Mouse (Mus musculus) testis, adult 2 months (tissue): ENCODE measurements at regions not wholly inside any gene's neighbourhood (a gene's known extent, or its start where the extent isn't known, plus 50 kb on each side); places are given as distances from the start of the nearest gene placed in this dataset.
"Not testable (repeated sequence)": the region's sequence is repeated elsewhere in the genome, so short reads cannot be mapped to it uniquely, and the experiment has no call there.

ENCODE experiments used
- H3K27ac ChIP-seq: fragments of 200-500 bp; 2 replicates; pipeline ENCODE4 v1.5.1; 2012; ENCODE audit warnings: low read depth, low read length; ENCODE audit not compliant: control insufficient read depth, insufficient read depth
- H3K27me3 ChIP-seq: fragments of 200-500 bp; 2 replicates; pipeline ENCODE4 v1.6.1; 2012; ENCODE audit warnings: mild to moderate bottlenecking, low read length, moderate library complexity; ENCODE audit not compliant: control insufficient read depth, insufficient read depth
- H3K36me3 ChIP-seq: fragments of 200-500 bp; 2 replicates; pipeline ENCODE4 v1.6.1; 2012; ENCODE audit warnings: mild to moderate bottlenecking, low read length; ENCODE audit not compliant: control insufficient read depth, insufficient read depth
- H3K4me1 ChIP-seq: fragments of 200-500 bp; 2 replicates; pipeline ENCODE4 v1.6.1; 2012; ENCODE audit warnings: low read length; ENCODE audit not compliant: control insufficient read depth, insufficient read depth
- H3K4me3 ChIP-seq: fragments of 200-500 bp; 2 replicates; pipeline ENCODE4 v1.5.1; 2012; ENCODE audit warnings: low read depth, mild to moderate bottlenecking, low read length, moderate library complexity, mixed read lengths; ENCODE audit not compliant: control insufficient read depth
- CTCF ChIP-seq: fragments of 200-500 bp; IDR thresholded peaks from 2 replicates; pipeline ENCODE4 v1.5.1; 2012; ENCODE audit warnings: low read depth, mild to moderate bottlenecking, inconsistent platforms, low read length, moderate library complexity; ENCODE audit not compliant: control insufficient read depth, insufficient read depth, insufficient replicate concordance
- POLR2A ChIP-seq: fragments of 200-500 bp; IDR thresholded peaks from 2 replicates; pipeline ENCODE4 v1.6.1; 2012; ENCODE audit warnings: low read depth, mild to moderate bottlenecking, inconsistent platforms, low read length, moderate library complexity; ENCODE audit not compliant: control insufficient read depth

DNA sequence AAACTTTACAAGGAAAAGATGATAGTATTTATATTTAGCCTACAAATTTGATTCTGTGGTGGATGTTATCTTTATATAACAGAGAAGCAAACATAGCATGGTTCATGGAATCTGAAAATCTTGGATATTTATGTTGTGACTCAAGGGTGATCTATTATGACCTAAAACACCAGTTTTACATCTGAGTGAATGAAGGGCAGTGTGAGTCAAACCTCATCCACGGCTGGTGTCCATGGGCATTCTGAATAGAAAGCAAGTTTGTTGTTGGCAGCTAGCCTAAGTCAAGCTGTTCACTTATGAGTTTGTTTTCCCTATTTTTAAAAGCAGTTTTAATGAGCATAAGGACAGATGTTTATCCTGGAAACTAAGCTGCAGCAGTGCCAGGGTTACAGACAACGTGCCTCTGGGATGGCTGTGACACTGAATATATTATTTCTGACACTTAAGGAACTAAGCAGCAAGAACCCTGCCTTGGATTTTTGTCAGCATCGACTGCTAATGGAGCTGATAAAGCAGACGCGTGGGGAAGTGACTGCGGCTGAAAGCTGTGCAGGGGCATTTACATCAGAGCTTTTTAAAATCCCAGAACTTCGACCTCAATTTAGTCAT, 278.5 kb downstream of the Phf3 start:
- Histone ChIP-seq H3K27me3 (no peaks in the 10 kb centered on the region), H3K36me3 (no peaks in the 10 kb centered on the region), H3K4me1 (no peaks in the 10 kb centered on the region), H3K27ac (no peak overlapping the region), H3K4me3 (no peak overlapping the region)
- no peak for TF ChIP-seq POLR2A
- TF ChIP-seq CTCF, result no peak

DNA sequence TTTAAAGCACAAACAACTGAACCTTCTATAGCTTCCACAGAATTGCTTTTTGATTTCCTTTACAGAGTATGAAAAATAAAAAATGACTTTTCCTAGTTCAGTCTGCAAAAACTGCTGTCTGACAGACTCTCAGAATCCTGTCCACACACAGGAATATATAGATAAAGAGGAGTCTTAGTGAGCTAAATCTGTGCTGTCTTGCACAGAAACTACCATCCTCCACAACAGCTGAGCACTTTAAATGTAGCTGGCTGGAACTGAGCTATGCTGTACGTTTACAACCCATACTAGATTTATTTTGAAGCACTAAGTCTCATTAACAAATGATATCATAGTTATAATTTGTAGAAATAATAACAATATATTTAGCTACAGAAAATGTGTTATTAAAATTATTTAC, 279.7 kb downstream of the Phf3 start:
- H3K4me1 ChIP-seq, result no peaks in the 10 kb centered on the region
- no peaks in the 10 kb centered on the region for H3K27me3 ChIP-seq
- H3K36me3 ChIP-seq, result no peaks in the 10 kb centered on the region
- no peak overlapping the region for H3K27ac ChIP-seq
- no peak for TF ChIP-seq POLR2A
- no peak for TF ChIP-seq CTCF
- no peak overlapping the region for H3K4me3 ChIP-seq

DNA sequence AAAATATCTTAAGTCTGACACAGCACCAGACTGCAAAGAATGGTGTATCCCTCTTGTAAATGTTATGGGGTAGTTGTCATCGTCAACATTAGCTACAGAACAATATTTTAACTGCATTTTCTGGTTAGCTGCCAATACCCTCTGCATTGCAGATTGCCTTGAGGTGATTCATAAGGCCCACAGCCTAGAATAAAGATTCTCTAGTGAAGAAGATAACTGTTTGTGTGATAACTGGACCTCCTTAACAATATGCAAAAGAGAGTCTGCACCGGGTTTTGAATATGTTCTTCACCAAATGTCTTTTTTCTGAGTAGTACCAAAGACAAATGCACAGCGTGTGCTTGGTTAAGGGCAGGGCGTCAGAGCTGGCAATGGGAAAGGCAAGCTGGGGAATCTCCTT, 283.0 kb downstream of the Phf3 start:
- Histone ChIP-seq H3K27ac (no peak overlapping the region), H3K4me3 (no peak overlapping the region), H3K36me3 (no peaks in the 10 kb centered on the region), H3K27me3 (no peaks in the 10 kb centered on the region), H3K4me1 (no peaks in the 10 kb centered on the region)
- TF ChIP-seq POLR2A (no peak), CTCF (no peak)

DNA sequence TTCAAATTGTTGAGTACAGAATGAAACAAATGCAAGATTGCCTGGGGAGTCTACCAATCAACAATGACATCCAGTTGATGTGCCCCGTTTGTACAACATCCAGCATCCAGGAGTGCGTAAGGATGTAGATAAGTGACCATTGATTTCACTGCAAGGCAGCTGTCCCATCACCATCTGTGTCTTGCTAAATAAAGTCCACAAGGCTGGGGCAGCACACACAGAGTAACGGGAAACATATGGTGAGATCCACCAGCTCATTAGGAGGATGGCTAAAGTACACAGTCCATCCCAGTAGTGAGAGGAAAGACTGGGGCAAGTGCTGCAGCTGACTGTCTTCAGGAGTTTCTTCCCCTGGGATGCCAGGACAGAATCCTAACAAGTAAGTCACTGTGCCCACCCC, 284.8 kb downstream of the Phf3 start:
- H3K4me1 ChIP-seq, result no peaks in the 10 kb centered on the region
- H3K4me3 ChIP-seq, result no peak overlapping the region
- H3K36me3 ChIP-seq, result no peaks in the 10 kb centered on the region
- no peaks in the 10 kb centered on the region for H3K27me3 ChIP-seq
- TF ChIP-seq CTCF (no peak), POLR2A (no peak)
- no peak overlapping the region for H3K27ac ChIP-seq

DNA sequence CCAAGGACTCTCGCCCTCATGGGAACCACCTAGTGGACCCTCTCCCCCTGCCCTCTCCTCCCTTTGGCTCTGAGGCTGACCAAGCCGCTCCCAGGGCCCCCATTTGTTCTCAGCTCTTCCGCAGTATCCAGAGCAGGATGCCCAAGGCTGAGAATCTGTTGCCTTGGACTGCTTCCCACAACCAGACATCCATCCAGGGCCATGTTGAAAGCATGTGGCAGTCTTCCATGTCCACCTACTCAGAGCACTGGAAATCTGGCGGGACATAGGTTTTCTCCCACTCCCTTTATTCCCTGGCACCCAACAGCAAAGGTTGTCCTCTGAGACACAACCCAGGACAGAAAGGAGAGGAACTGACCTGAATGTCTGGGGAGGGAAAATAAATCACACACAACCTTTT, 285.4 kb downstream of the Phf3 start:
- Histone ChIP-seq H3K4me3 (no peak overlapping the region), H3K4me1 (no peaks in the 10 kb centered on the region), H3K36me3 (no peaks in the 10 kb centered on the region), H3K27me3 (no peaks in the 10 kb centered on the region), H3K27ac (no peak overlapping the region)
- no peak for TF ChIP-seq CTCF
- no peak for TF ChIP-seq POLR2A

DNA sequence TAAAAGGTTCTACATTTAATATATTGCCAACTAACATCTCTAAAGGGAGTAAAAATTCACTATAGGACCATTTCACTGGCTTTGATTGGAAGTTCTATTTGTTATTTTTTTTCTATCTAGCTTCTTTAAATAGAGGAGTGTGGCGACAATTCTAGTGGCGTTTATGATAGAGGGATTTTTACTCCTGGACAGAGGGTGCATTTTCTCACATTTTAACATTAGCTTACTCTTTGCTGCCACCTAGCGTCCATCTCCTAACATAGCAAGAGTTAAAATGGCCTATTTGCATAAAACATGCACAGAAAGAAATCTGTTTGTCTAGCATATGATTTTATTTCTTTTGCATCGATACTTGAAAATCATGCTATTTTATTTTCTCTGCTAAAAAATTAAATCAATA, 288.9 kb downstream of the Phf3 start:
- H3K27ac ChIP-seq, result no peak overlapping the region
- TF ChIP-seq CTCF (peak; percentile 37; the same call in 1 of the 2 replicates), POLR2A (no peak)
- no peaks in the 10 kb centered on the region for H3K4me1 ChIP-seq
- no peaks in the 10 kb centered on the region for H3K36me3 ChIP-seq
- no peak overlapping the region for H3K4me3 ChIP-seq
- no peaks in the 10 kb centered on the region for H3K27me3 ChIP-seq

DNA sequence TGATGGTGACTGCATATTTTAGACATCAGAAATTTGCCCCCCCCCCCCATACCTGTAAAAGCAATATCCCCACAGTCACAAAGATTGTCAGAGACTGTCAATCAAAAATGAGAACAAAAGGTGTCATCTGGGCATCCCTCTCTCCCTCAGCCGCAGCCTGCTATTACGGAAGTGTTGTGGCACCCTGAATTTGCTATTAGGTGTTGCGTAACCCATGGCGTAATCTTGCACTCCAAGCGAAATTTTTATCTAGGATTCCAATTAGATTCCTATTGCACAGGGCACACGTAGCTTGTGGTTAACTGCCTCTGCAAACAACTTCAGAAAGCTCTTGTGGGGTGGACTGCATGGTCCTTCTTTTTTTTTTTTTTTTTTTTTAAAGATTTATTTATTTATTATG, 289.9 kb downstream of the Phf3 start:
- TF ChIP-seq CTCF, result no peak
- no peak for TF ChIP-seq POLR2A
- Histone ChIP-seq H3K27ac (no peak overlapping the region), H3K36me3 (no peaks in the 10 kb centered on the region), H3K4me3 (no peak overlapping the region), H3K27me3 (no peaks in the 10 kb centered on the region), H3K4me1 (no peaks in the 10 kb centered on the region)

DNA sequence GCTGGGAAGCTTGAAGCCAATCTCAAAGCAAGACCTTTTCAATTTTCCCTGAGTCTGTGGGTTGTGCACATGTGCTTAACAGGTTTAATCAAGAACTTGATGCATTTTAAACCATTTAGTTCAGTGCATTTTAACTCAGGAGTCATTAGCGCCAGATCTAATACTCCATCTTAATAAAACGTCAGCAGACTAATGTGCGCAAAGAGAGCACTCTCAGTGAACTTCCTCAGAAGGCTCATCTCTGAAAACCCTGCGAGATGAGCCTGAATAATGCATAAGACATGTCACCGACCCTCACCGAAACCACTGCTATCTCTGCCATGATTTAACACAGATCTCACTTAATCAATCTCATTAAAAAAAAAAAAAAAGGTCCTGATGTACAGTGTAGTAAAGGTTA, 309.0 kb downstream of the Phf3 start:
- H3K4me1 ChIP-seq, result no peaks in the 10 kb centered on the region
- H3K27ac ChIP-seq, result no peak overlapping the region
- TF ChIP-seq POLR2A (no peak), CTCF (no peak)
- no peaks in the 10 kb centered on the region for H3K27me3 ChIP-seq
- no peak overlapping the region for H3K4me3 ChIP-seq
- H3K36me3 ChIP-seq, result no peaks in the 10 kb centered on the region

DNA sequence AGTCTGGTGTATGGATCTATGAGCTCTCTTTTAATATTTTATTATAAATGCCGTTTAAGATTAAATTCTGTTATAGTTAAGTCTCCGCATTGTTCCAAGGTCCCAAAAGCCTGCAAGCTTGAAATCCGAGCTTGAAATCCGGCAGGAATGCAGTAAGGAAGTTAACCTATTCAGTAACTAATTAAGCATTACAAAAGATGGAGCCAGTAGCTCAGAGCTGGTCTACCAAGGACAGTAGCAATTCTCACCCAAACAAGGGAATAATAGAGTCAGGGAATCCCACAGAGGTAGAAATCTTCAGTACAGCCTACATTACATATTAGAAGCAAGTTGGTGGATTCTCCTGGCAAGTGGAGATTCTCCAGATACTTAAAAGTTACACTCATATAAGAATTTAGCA, 325.0 kb downstream of the Phf3 start:
- not testable (repeated sequence) for H3K27ac ChIP-seq, H3K4me3 ChIP-seq, H3K36me3 ChIP-seq

More for the DNA sequence above, 325.0 kb downstream of the Phf3 start:
- H3K27me3 ChIP-seq, H3K4me1 ChIP-seq: not testable (repeated sequence)
